Mouse (Mus musculus) liver, embryonic 14.5 days (tissue): ENCODE results near the gene Hes1. TPM values are rescaled to one million over a fixed set of nuclear protein-coding genes. Genes with fewer than 3 reads are reported as not detected.
A peak's percentile ranks its signal among the peaks of the same experiment; 100 is the strongest.

Experiments used
- ATAC-seq: fragments of 200-750 bp; cut with Nextera tagmentation; 2 replicates; pipeline ENCODE4 v1.8.0; 2017; ENCODE audit warnings: moderate number of reproducible peaks, mild to moderate bottlenecking, moderate library complexity; ENCODE audit not compliant: insufficient read depth
- DNase-seq, 3 experiments: peaks; one replicate each; pipeline ENCODE4 v3.0.0-alpha.2; 2012 to 2013; ENCODE audit warnings: low read depth in 3 of 3, low spot score in 3 of 3
- H3K27ac ChIP-seq: fragments of 300-500 bp; sonication (generic); 2 replicates; pipeline ENCODE4 v1.5.1; 2014; ENCODE audit warnings: moderate library complexity, mild to moderate bottlenecking, control low read depth, inconsistent platforms
- H3K27me3 ChIP-seq: fragments of 300-500 bp; sonication (generic); 2 replicates; pipeline ENCODE4 v1.6.1; 2014; ENCODE audit warnings: mild to moderate bottlenecking, low read length, moderate library complexity; ENCODE audit not compliant: control insufficient read depth, insufficient read depth
- H3K36me3 ChIP-seq: fragments of 300-500 bp; sonication (generic); replicated peaks from 2 replicates; pipeline ENCODE4 v1.6.1; 2014; ENCODE audit warnings: low read depth; ENCODE audit not compliant: control insufficient read depth, insufficient read depth
- H3K4me1 ChIP-seq, 2 experiments: fragments of 200-500 bp in 1 of 2; fragments of 300-500 bp in 1 of 2; sonication (generic) in 1 of 2; replicated peaks; 2 replicates each; pipeline ENCODE4 v1.6.1; 2012 to 2014; ENCODE audit warnings: antibody characterized with exemption in 1 of 2, inconsistent platforms in 1 of 2, low read length in 1 of 2; ENCODE audit not compliant: control insufficient read depth in 2 of 2, insufficient read depth in 2 of 2
- H3K4me2 ChIP-seq: fragments of 300-500 bp; sonication (generic); 2 replicates; pipeline ENCODE4 v1.6.1; 2014; ENCODE audit warnings: low read depth, mild to moderate bottlenecking, control low read depth, moderate library complexity
- H3K4me3 ChIP-seq, 2 experiments: fragments of 200-500 bp in 1 of 2; fragments of 300-500 bp in 1 of 2; sonication (generic) in 1 of 2; 2 replicates each; pipeline ENCODE4 v1.5.1; 2012 to 2014; ENCODE audit warnings: low read depth in 2 of 2, low read length in 2 of 2, mild to moderate bottlenecking in 2 of 2, control low read depth in 1 of 2, inconsistent platforms in 1 of 2, moderate library complexity in 1 of 2; ENCODE audit not compliant: insufficient read depth in 1 of 2
- H3K9ac ChIP-seq: fragments of 300-500 bp; sonication (generic); replicated peaks from 2 replicates; pipeline ENCODE4 v1.6.1; 2014; ENCODE audit warnings: mild to moderate bottlenecking, control low read depth, moderate library complexity
- H3K9me3 ChIP-seq: fragments of 300-500 bp; sonication (generic); 2 replicates; pipeline ENCODE4 v1.6.1; 2016; ENCODE audit warnings: low read length, mixed read lengths; ENCODE audit not compliant: control insufficient read depth
- CTCF ChIP-seq: IDR thresholded peaks from 2 replicates; pipeline ENCODE4 v1.5.1; 2016; ENCODE audit warnings: antibody characterized with exemption, low read depth, control low read depth
- EP300 ChIP-seq: IDR thresholded peaks from 2 replicates; pipeline ENCODE4 v1.6.1; 2016; ENCODE audit warnings: antibody characterized with exemption, low read depth
- WGBS: fragments of 180-500 bp; shearing (Covaris S2); extraction: QIAGEN DNeasy Blood & Tissue Kit; methylation state at CpG from one replicate; pipeline ENCODE4 v1.1.7; 2014; ENCODE audit not compliant: insufficient replicate concordance; 5-methylcytosine and 5-hydroxymethylcytosine counted together
- polyA plus RNA-seq, 2 experiments: library from polyadenylated mRNA; depleted of rRNA in 1 of 2; stranded (reverse) in 1 of 2; unstranded in 1 of 2; fragments of >200 nt; fragmentation: Nextera tagmentation in 1 of 2; extraction: Ambion mirVana in 1 of 2; gene quantifications; 2 replicates each; pipeline versions ENCODE4 v1.2.1 to v1.2.3; 2012 to 2014

Hes1 gene
- polyA plus RNA-seq, 2 experiments: 5.6 to 9.2 TPM

GRCm38 (mm10) chr16:30113170-30113569, 49.0 kb downstream of the Hes1 start:
- DNase-seq (peak; percentile 3 to 18 (median 4)), ATAC-seq (peak; percentile 70)
- Histone ChIP-seq H3K9me3 (no peaks in the 10 kb centered on the region), H3K4me3 (no peak overlapping the region), H3K9ac (no peak overlapping the region), H3K4me1 (peaks cover 2 to 21% of the 10 kb centered on the region in 2 experiments; a peak in 2 of 4 replicates), H3K27ac (no peak overlapping the region; the same call in 1 of the 2 replicates), H3K36me3 (no peaks in the 10 kb centered on the region), H3K4me2 (0 out of 2 replicates have a peak overlapping the region, but pooled peaks have one; percentile 18), H3K27me3 (no peaks in the 10 kb centered on the region)
- TF ChIP-seq EP300 (no peak), CTCF (no peak)
- WGBS: 14% methylated on average over 3 of the region's 3 CpGs

- TF ChIP-seq EP300 (no peak), CTCF (no peak)
- Histone ChIP-seq H3K4me3 (no peak overlapping the region), H3K9ac (no peak overlapping the region), H3K9me3 (no peaks in the 10 kb centered on the region), H3K4me1 (peaks cover 2 to 21% of the 10 kb centered on the region in 2 experiments; a peak in 2 of 4 replicates), H3K27me3 (no peaks in the 10 kb centered on the region), H3K27ac (peak overlapping the region; percentile 14; the same call in 1 of the 2 replicates), H3K36me3 (no peaks in the 10 kb centered on the region), H3K4me2 (peak overlapping the region; percentile 18; the same call in 1 of the 2 replicates)
- DNase-seq (peak in 2 of 3 experiments; percentile 9 to 13), ATAC-seq (peak; percentile 70)
- 58% methylated on average over 8 of the region's 8 CpGs for WGBS
These were observed 49.6 kb downstream of the Hes1 start for GRCm38 (mm10) chr16:30113800-30114199.

GRCm38 (mm10) chr16:30114451-30114850, 50.3 kb downstream of the Hes1 start:
- ATAC-seq: no peak
- no peak overlapping the region for H3K4me3 ChIP-seq
- no peak overlapping the region for H3K9ac ChIP-seq
- TF ChIP-seq CTCF (no peak), EP300 (no peak)
- no peak for DNase-seq
- no peak overlapping the region for H3K4me2 ChIP-seq
- H3K27me3 ChIP-seq: no peaks in the 10 kb centered on the region
- H3K4me1 ChIP-seq: peaks cover 2 to 21% of the 10 kb centered on the region in 2 experiments; a peak in 2 of 4 replicates
- no peaks in the 10 kb centered on the region for H3K9me3 ChIP-seq
- H3K27ac ChIP-seq: no peak overlapping the region
- no peaks in the 10 kb centered on the region for H3K36me3 ChIP-seq
- 73% methylated on average over 1 of the region's 1 CpGs for WGBS

Other genes with a start within 250 kb of the Hes1 start
- 4.8 and 5.6 TPM in 2 replicates for gene Cpn2, start 203.1 kb downstream of the Hes1 start, polyA plus RNA-seq (2012; rRNA removed)
- 2.1 and 2.8 TPM in 2 replicates for gene Cpn2, start 203.1 kb downstream of the Hes1 start, polyA plus RNA-seq (2014; fragmentation: Nextera tagmentation; extraction: Ambion mirVana)
- gene Lrrc15, start 218.9 kb downstream of the Hes1 start, polyA plus RNA-seq (2012; rRNA removed): 0.01 TPM in 1 of 2 replicates, not detected in the other
- 0.01 TPM in 1 of 2 replicates, not detected in the other for gene Lrrc15, start 218.9 kb downstream of the Hes1 start, polyA plus RNA-seq (2014; fragmentation: Nextera tagmentation; extraction: Ambion mirVana)
- 9.4 and 9.9 TPM in 2 replicates for gene Gp5, start 246.4 kb downstream of the Hes1 start, polyA plus RNA-seq (2012; rRNA removed)
- 9.8 and 13.5 TPM in 2 replicates for gene Gp5, start 246.4 kb downstream of the Hes1 start, polyA plus RNA-seq (2014; fragmentation: Nextera tagmentation; extraction: Ambion mirVana)